Mouse (Mus musculus) limb, embryonic 15.5 days (tissue): ENCODE results near the gene Zfp869. TPM values are rescaled to one million over a fixed set of nuclear protein-coding genes. Genes with fewer than 3 reads are reported as not detected.
"Not testable (repeated sequence)": the region's sequence is repeated elsewhere in the genome, so short reads cannot be mapped to it uniquely, and the experiment has no call there.

ENCODE experiments used
- ATAC-seq: fragments of 200-750 bp; cut with Nextera tagmentation; 2 replicates; pipeline ENCODE4 v1.8.0; 2017; ENCODE audit warnings: low read depth, moderate TSS enrichment; ENCODE audit not compliant: insufficient number of reproducible peaks, low FRiP score, low TSS enrichment
- H3K27ac ChIP-seq: fragments of 300-500 bp; sonication (generic); 2 replicates; pipeline ENCODE4 v1.5.1; 2015; ENCODE audit warnings: moderate library complexity, mild to moderate bottlenecking, inconsistent platforms
- H3K27me3 ChIP-seq: fragments of 300-500 bp; sonication (generic); 2 replicates; pipeline ENCODE4 v1.6.1; 2015; ENCODE audit warnings: inconsistent platforms
- H3K36me3 ChIP-seq: fragments of 300-500 bp; sonication (generic); 2 replicates; pipeline ENCODE4 v1.6.1; 2015; ENCODE audit warnings: inconsistent platforms
- H3K4me1 ChIP-seq: fragments of 300-500 bp; sonication (generic); 2 replicates; pipeline ENCODE4 v1.6.1; 2015; ENCODE audit warnings: inconsistent platforms
- H3K4me2 ChIP-seq: fragments of 300-500 bp; sonication (generic); 2 replicates; pipeline ENCODE4 v1.6.1; 2015; ENCODE audit warnings: mild to moderate bottlenecking, inconsistent platforms
- H3K4me3 ChIP-seq: fragments of 300-500 bp; sonication (generic); 2 replicates; pipeline ENCODE4 v1.5.1; 2015; ENCODE audit warnings: mild to moderate bottlenecking, inconsistent platforms
- H3K9ac ChIP-seq: fragments of 300-500 bp; sonication (generic); 2 replicates; pipeline ENCODE4 v1.6.1; 2015; ENCODE audit warnings: inconsistent platforms
- H3K9me3 ChIP-seq: fragments of 300-500 bp; sonication (generic); 2 replicates; pipeline ENCODE4 v1.6.1; 2016; ENCODE audit warnings: inconsistent platforms
- WGBS: fragments of 180-500 bp; shearing (Covaris S2); methylation state at CpG from one replicate; pipeline ENCODE4 v1.1.7; 2015; 5-methylcytosine and 5-hydroxymethylcytosine counted together
- polyA plus RNA-seq: library from polyadenylated mRNA; unstranded; fragments of >200 nt; fragmentation: Nextera tagmentation; extraction: Ambion mirVana; gene quantifications from 2 replicates; pipeline ENCODE4 v1.2.1, GENCODE M21; 2015

Gene Zfp869
- polyA plus RNA-seq, 1 experiment from 2014 or later: 30.3 TPM

GRCm38 (mm10) chr8:69701810-69702209 is 8.7 kb downstream of the Zfp869 start:
- Histone ChIP-seq H3K27me3 (no peaks in the 10 kb centered on the region), H3K9me3 (no peaks in the 10 kb centered on the region), H3K4me2 (no peak overlapping the region), H3K27ac (no peak overlapping the region), H3K4me3 (no peak overlapping the region), H3K36me3 (peaks cover 44% of the 10 kb centered on the region), H3K4me1 (no peaks in the 10 kb centered on the region), H3K9ac (no peak overlapping the region)
- no peak for ATAC-seq
- WGBS: 75% methylated on average over 6 of the region's 6 CpGs

GRCm38 (mm10) chr8:69665051-69665450 is 45.5 kb downstream of the Zfp869 start:
- 83% methylated on average over 2 of the region's 2 CpGs for WGBS
- H3K9me3 ChIP-seq, ATAC-seq, H3K4me2 ChIP-seq, H3K27ac ChIP-seq, H3K4me1 ChIP-seq, H3K4me3 ChIP-seq, H3K27me3 ChIP-seq, H3K9ac ChIP-seq: not testable (repeated sequence)
- H3K36me3 ChIP-seq: peaks cover 28% of the 10 kb centered on the region

GRCm38 (mm10) chr8:69661294-69661693 is 49.2 kb downstream of the Zfp869 start:
- H3K9ac ChIP-seq: no peak overlapping the region
- no peaks in the 10 kb centered on the region for H3K27me3 ChIP-seq
- H3K9me3 ChIP-seq: no peaks in the 10 kb centered on the region
- no peak overlapping the region for H3K27ac ChIP-seq
- H3K4me3 ChIP-seq: no peak overlapping the region
- no peak overlapping the region for H3K4me2 ChIP-seq
- H3K4me1 ChIP-seq: no peaks in the 10 kb centered on the region
- ATAC-seq: no peak
- H3K36me3 ChIP-seq: peaks cover 32% of the 10 kb centered on the region

Other genes starting within 250 kb of the Zfp869 start
- not detected in 2 replicates for gene Gm7697, start 187.7 kb downstream of the Zfp869 start, polyA plus RNA-seq
- gene Zfp868, start 85.2 kb downstream of the Zfp869 start, polyA plus RNA-seq: 22.0 and 24.2 TPM in 2 replicates
- 1.8 TPM in 2 replicates for gene Zfp964, start 56.2 kb downstream of the Zfp869 start, polyA plus RNA-seq
- 7.0 and 7.2 TPM in 2 replicates for gene Zfp963, start 39.2 kb upstream of the Zfp869 start, polyA plus RNA-seq
- 0.66 TPM in 1 of 2 replicates, not detected in the other for gene Gm20422, start 64.2 kb upstream of the Zfp869 start, polyA plus RNA-seq
- 48.7 and 50.0 TPM in 2 replicates for gene Atp13a1, start 80.4 kb upstream of the Zfp869 start, polyA plus RNA-seq
- 27.3 and 28.9 TPM in 2 replicates for gene Zfp866, start 80.5 kb upstream of the Zfp869 start, polyA plus RNA-seq
- 10.4 and 10.8 TPM in 2 replicates for gene Gmip, start 98.0 kb upstream of the Zfp869 start, polyA plus RNA-seq
- gene Lpar2, start 111.7 kb upstream of the Zfp869 start, polyA plus RNA-seq: 0.36 and 0.45 TPM in 2 replicates
- 4.3 and 4.7 TPM in 2 replicates for gene Pbx4, start 121.8 kb upstream of the Zfp869 start, polyA plus RNA-seq
- gene Cilp2, start 177.0 kb upstream of the Zfp869 start, polyA plus RNA-seq: 2.9 and 3.7 TPM in 2 replicates
- 3.2 and 4.2 TPM in 2 replicates for gene Tssk6, start 191.5 kb upstream of the Zfp869 start, polyA plus RNA-seq
- 168 and 176 TPM in 2 replicates for gene Ndufa13, start 191.8 kb upstream of the Zfp869 start, polyA plus RNA-seq
- gene Yjefn3, start 192.0 kb upstream of the Zfp869 start, polyA plus RNA-seq: 3.7 and 6.4 TPM in 2 replicates